Mouse (Mus musculus) lung, postnatal 0 days (tissue): ENCODE results near the gene Dusp14. TPM values are rescaled to one million over a fixed set of nuclear protein-coding genes. Genes with fewer than 3 reads are reported as not detected.
A peak's percentile ranks its signal among the peaks of the same experiment; 100 is the strongest.

Experiments
- ATAC-seq: fragments of 200-750 bp; cut with Nextera tagmentation; 2 replicates; pipeline ENCODE4 v1.8.0; 2017; ENCODE audit warnings: moderate library complexity
- DNase-seq: peaks from one replicate; pipeline ENCODE4 v3.0.0-alpha.2; 2016; ENCODE audit warnings: low spot score
- H3K27ac ChIP-seq: fragments of 300-500 bp; sonication (generic); 2 replicates; pipeline ENCODE4 v1.5.1; 2014; ENCODE audit warnings: antibody characterized with exemption, mild to moderate bottlenecking, low read length, mixed read lengths
- H3K27me3 ChIP-seq: fragments of 300-500 bp; sonication (generic); replicated peaks from 2 replicates; pipeline ENCODE4 v1.6.1; 2014; ENCODE audit warnings: low read length, mixed read lengths; ENCODE audit not compliant: insufficient read depth
- H3K36me3 ChIP-seq: fragments of 300-500 bp; sonication (generic); 2 replicates; pipeline ENCODE4 v1.6.1; 2014; ENCODE audit warnings: low read length, mixed read lengths; ENCODE audit not compliant: insufficient read depth
- H3K4me1 ChIP-seq: fragments of 300-500 bp; sonication (generic); 2 replicates; pipeline ENCODE4 v1.6.1; 2014; ENCODE audit warnings: antibody characterized with exemption, low read depth, low read length, mixed read lengths; ENCODE audit not compliant: insufficient read depth
- H3K4me2 ChIP-seq: fragments of 300-500 bp; sonication (generic); replicated peaks from 2 replicates; pipeline ENCODE4 v1.6.1; 2014; ENCODE audit warnings: low read depth, mild to moderate bottlenecking, low read length, moderate library complexity, mixed read lengths
- H3K4me3 ChIP-seq: fragments of 300-500 bp; sonication (generic); 2 replicates; pipeline ENCODE4 v1.5.1; 2014; ENCODE audit warnings: low read depth, low read length
- H3K9ac ChIP-seq: fragments of 300-500 bp; sonication (generic); replicated peaks from 2 replicates; pipeline ENCODE4 v1.6.1; 2014; ENCODE audit warnings: low read depth, mild to moderate bottlenecking
- H3K9me3 ChIP-seq: fragments of 300-500 bp; sonication (generic); 2 replicates; pipeline ENCODE4 v1.6.1; 2016; ENCODE audit warnings: low read length, mixed read lengths
- CTCF ChIP-seq: IDR thresholded peaks from 2 replicates; pipeline ENCODE4 v1.5.1; 2016; ENCODE audit warnings: antibody characterized with exemption, mild to moderate bottlenecking
- EP300 ChIP-seq: IDR thresholded peaks from 2 replicates; pipeline ENCODE4 v1.6.1; 2016; ENCODE audit warnings: antibody characterized with exemption, mild to moderate bottlenecking, control low read depth
- WGBS: fragments of 180-500 bp; shearing (Covaris S2); extraction: QIAGEN DNeasy Blood & Tissue Kit; methylation state at CpG from one replicate; pipeline ENCODE4 v1.1.7; 2014; 5-methylcytosine and 5-hydroxymethylcytosine counted together
- polyA plus RNA-seq: library from polyadenylated mRNA; unstranded; fragments of >200 nt; fragmentation: Nextera tagmentation; extraction: Ambion mirVana; gene quantifications from 2 replicates; pipeline ENCODE4 v1.2.1, GENCODE M21; 2015

Dusp14 gene
- polyA plus RNA-seq, 1 experiment from 2014 or later = 66.7 TPM

DNA sequence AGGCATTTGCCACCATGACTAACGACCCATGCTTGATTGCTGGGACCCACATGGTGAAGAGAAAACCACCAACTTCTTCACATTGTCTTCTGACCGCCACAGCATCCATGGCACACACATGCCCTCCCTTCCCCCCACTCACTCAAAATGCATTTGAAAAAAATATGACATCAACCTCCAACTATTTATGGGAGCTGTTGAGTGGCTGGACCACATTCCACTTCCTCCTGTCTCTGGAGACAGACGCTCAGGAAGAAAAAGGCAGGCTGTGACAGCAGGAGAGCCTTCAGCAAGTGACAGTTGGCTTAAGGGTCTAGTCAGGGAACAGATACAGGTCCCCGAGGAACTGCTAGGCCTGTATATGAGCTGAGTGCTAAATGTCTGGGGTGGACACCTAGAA lies 10.8 kb upstream of the Dusp14 start:
- 49% methylated on average over 4 of the region's 4 CpGs for WGBS
- H3K4me2 ChIP-seq = no peak overlapping the region
- peaks cover 4% of the 10 kb centered on the region; the same call in 1 of the 2 replicates for H3K4me1 ChIP-seq
- no peaks in the 10 kb centered on the region for H3K27me3 ChIP-seq
- peak overlapping the region; percentile 75 for H3K27ac ChIP-seq
- no peak for TF ChIP-seq CTCF
- peak; percentile 87 for TF ChIP-seq EP300
- H3K9ac ChIP-seq = no peak overlapping the region
- no peak overlapping the region for H3K4me3 ChIP-seq
- DNase-seq (peak; percentile 79), ATAC-seq (peak; percentile 85)
- no peaks in the 10 kb centered on the region for H3K36me3 ChIP-seq
- no peaks in the 10 kb centered on the region for H3K9me3 ChIP-seq

DNA sequence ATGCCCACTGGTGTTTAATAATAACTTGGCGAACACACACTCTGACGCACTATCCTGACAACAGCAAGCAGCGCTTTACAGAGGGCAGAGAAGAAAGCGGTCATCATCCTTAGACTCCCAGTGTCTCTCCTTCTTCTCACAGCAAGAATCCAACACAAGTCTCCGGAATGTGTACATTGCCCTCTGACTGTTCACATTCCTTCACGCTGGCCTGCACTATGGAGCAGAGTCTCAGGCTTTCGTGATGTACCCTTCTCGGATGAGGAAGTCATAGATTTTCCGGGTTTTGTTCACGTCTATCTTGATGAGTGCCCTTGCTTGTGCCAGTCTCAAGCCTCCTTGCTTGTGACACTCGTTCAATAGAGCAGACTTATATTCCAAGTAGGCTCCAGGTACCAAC lies 10.3 kb upstream of the Dusp14 start:
- Histone ChIP-seq H3K9me3 (no peaks in the 10 kb centered on the region), H3K9ac (no peak overlapping the region), H3K4me1 (peaks cover 4% of the 10 kb centered on the region; the same call in 1 of the 2 replicates), H3K27me3 (no peaks in the 10 kb centered on the region), H3K36me3 (no peaks in the 10 kb centered on the region), H3K27ac (peak overlapping the region; percentile 75), H3K4me2 (no peak overlapping the region), H3K4me3 (no peak overlapping the region)
- DNase-seq (peak; percentile 24), ATAC-seq (peak; percentile 18)
- 58% methylated on average over 11 of the region's 11 CpGs for WGBS
- TF ChIP-seq EP300 (no peak), CTCF (no peak)

DNA sequence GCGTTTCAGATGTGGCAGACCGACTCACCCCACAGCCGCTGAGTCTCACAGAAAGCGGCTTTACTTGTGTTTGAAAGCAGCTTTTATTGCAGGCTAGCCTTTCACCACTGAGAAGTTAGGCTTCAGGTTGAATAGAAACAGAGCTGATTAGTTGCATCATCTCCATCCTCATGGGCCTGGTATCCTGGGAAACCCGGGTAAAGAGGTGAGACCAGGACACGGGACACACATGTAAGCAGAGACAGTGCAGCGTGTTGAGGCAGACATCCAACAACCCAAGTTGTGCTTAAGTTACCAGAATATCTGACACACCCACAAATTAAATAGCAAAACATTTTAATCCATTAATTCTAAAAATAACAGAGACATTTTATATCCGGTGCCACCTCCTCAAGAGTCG lies 9.5 kb upstream of the Dusp14 start:
- Histone ChIP-seq H3K27me3 (no peaks in the 10 kb centered on the region), H3K4me3 (no peak overlapping the region), H3K27ac (0 out of 2 replicates have a peak overlapping the region, but pooled peaks have one; percentile 75), H3K9ac (no peak overlapping the region), H3K4me2 (no peak overlapping the region), H3K4me1 (peaks cover 4% of the 10 kb centered on the region; the same call in 1 of the 2 replicates), H3K9me3 (no peaks in the 10 kb centered on the region), H3K36me3 (no peaks in the 10 kb centered on the region)
- WGBS = 74% methylated on average over 9 of the region's 9 CpGs
- ATAC-seq (no peak), DNase-seq (no peak)
- TF ChIP-seq CTCF = no peak
- no peak for TF ChIP-seq EP300

DNA sequence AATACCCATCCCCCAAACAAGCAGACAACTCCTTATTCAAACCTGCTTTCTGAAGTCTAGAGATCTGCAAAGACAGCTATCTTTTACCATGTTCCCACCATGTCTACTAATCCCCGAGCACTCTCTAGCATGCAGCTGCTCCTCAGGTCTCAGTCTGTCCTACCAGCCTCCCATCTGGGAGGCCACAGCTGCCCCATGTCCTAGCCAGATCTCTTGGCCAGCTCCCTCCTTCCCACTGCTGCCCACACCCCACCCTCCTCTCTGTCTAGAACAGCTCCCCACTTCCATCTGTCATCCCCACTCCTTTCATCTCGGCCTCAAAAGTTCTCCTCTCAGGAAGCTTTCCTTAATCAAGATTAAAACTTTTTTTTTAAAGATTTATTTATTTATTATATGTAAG lies 7.9 kb upstream of the Dusp14 start:
- Histone ChIP-seq H3K9me3 (no peaks in the 10 kb centered on the region), H3K27me3 (no peaks in the 10 kb centered on the region), H3K36me3 (no peaks in the 10 kb centered on the region), H3K4me3 (no peak overlapping the region), H3K4me1 (peaks cover 4% of the 10 kb centered on the region; the same call in 1 of the 2 replicates), H3K4me2 (no peak overlapping the region), H3K27ac (no peak overlapping the region), H3K9ac (no peak overlapping the region)
- WGBS = 54% methylated on average over 2 of the region's 2 CpGs
- DNase-seq (peak; percentile 61), ATAC-seq (peak; percentile 38)
- no peak for TF ChIP-seq CTCF

DNA sequence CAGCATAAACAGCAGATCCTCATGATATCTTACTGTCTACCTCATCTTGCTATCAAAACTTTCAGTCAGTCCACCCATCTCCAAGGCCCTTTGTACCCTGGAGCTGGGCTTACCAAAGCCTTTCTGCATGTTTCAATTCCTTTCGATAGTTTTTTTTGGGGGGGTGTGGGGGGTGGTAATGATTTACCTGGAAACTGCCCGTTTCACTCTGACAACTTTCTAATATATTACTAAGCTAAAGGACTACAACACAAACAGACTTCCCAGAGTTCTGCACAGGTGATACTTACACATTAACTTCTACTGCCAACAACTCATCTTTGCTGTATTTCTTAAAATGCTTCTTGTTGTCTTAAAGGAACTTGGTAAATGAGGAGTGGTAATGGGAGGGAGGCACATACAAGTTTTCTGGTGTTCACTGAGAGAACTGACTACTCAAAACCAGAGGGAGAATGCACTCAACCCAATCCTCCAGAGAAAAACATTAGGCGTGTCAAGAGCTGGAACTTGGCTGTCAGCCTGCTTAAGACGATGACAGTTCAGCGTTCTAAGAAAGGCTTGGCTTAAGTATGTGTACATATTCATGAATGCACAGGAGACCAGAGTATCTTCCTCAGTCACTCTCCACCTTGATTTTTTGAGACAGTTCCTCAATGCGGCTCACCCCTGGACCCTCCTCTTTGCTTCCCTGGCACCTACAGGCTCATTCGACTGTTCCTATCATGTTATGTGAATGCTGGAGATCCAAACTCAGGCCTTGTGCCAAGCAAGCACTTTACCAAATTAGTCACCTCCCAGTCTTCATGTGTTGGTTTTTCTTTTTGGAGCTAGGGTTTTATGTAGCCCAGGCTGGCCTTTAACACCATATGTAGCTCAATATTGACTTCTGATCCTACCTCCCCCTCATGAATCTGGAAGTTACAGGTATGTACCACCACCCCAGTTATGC lies 5.0 kb upstream of the Dusp14 start:
- H3K27ac ChIP-seq = peak overlapping the region; percentile 79

DNA sequence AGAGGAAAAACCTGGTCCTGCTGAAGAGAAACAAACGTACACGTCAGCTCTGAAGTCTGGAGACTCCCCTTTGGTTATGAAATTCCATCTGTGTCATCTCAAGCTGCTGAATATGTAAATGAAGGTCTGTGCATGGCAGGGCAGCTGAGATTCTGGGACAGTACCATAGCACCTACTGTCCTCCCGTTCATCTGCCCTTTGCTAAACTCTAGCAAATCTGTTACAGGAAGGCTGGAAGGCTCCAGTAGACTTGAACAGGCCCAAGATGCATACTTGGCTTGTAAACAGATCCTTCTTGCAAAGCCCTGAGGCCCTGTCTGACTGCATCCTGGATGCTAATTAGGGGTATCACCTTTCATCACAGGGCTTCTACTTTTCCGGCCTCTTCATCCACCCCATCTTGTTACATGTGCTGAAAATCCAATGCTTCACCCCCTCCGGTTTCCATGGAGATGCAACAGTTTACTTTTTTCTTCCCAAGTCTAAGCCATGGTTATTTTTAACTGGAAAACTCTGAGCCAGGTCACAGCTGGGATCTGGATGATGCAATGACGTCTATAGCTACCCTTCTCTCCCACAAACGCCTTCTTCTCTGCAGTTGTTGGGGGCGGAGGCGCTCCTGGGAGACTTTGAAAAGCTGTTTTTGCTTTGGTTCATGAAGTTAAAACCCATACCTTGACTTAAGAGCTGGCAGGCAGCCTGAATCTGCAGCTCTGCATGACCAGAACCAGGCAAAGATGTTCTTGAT lies 4.0 kb upstream of the Dusp14 start:
- no peaks in the 10 kb centered on the region for H3K9me3 ChIP-seq
- peak overlapping the region; percentile 79 for H3K27ac ChIP-seq
- no peak overlapping the region for H3K4me3 ChIP-seq
- H3K4me1 ChIP-seq = no peaks in the 10 kb centered on the region; the same call in 1 of the 2 replicates
- no peaks in the 10 kb centered on the region for H3K27me3 ChIP-seq
- H3K4me2 ChIP-seq = no peak overlapping the region
- peak; percentile 90 for DNase-seq
- 37% methylated on average over 9 of the region's 9 CpGs for WGBS
- TF ChIP-seq CTCF (no peak), EP300 (no peak)
- peak; percentile 66 for ATAC-seq
- H3K36me3 ChIP-seq = no peaks in the 10 kb centered on the region
- H3K9ac ChIP-seq = no peak overlapping the region

More for the DNA sequence above, 5.0 kb upstream of the Dusp14 start:
- no peak overlapping the region for H3K4me3 ChIP-seq
- H3K4me2 ChIP-seq = no peak overlapping the region
- WGBS = 39% methylated on average over 7 of the region's 7 CpGs
- H3K36me3 ChIP-seq = no peaks in the 10 kb centered on the region
- peak; percentile 70 for ATAC-seq
- TF ChIP-seq CTCF = no peak
- peak; percentile 69 for TF ChIP-seq EP300
- peak; percentile 93 for DNase-seq
- no peak overlapping the region for H3K9ac ChIP-seq
- no peaks in the 10 kb centered on the region for H3K9me3 ChIP-seq
- H3K27me3 ChIP-seq = no peaks in the 10 kb centered on the region
- peaks cover 4% of the 10 kb centered on the region; the same call in 1 of the 2 replicates for H3K4me1 ChIP-seq
